Mouse (Mus musculus) adrenal gland, postnatal 14 days (tissue): ENCODE measurements around the gene Ppp1r3a. TPM values are rescaled to one million over a fixed set of nuclear protein-coding genes. Genes with fewer than 3 reads are reported as not detected.

Experiments used
- total RNA-seq: library from RNA; stranded (reverse); gene quantifications from 2 replicates; pipeline ENCODE4 v1.2.3, GENCODE M21; 2021

Gene Ppp1r3a
- total RNA-seq, 1 experiment from 2014 or later = 0.07 TPM

Other genes starting within 250 kb of the Ppp1r3a start
- gene Foxp2, start 146.1 kb upstream of the Ppp1r3a start, total RNA-seq = 5.1 and 6.0 TPM in 2 replicates